Mouse (Mus musculus): ENCODE measurements at regions not wholly inside any gene's neighbourhood (a gene's known extent, or its start where the extent isn't known, plus 50 kb on each side); places are given as distances from the start of the nearest gene placed in this dataset.

DNA sequence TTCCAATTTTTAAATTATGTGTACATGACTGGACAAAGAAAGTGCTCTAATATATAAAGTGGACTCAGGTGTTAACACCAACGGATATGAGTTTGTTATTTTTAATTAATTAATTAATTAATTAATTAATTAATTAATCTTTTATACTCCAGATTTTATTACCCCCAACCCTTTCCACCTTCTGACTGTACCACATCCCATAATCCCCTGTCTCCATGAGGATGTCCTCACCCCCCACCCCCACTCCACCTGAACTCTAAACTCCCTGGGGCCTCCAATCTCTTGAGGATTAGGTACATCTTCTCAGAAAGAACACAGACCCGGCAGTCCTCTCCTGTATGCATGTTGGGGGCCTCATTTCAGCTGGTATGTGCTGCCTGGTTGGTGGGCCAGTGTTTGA is 182.8 kb downstream of the Rassf9 start:
- no peak for DNase-seq (ENCODE audit: low spot score in 2 of 2)

DNA sequence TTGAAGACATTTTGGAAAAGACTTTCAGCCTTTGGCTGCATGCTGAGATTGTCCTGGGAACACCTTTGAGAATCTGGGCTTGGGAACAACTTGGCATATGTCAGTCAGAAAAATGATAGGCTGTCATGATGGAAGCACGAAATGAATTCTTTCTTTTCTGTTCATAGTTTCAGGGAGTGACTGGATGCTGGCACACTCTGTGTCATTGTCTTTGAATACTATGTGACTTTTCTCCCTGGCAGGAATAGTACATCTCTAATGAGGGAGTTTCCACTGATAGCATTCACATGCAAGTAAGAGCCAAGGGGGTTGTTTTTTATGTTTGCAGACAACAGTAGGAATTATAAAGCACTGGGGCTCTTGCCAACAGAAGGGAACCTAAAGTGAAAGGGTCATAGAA is 177.9 kb downstream of the Rassf9 start:
- DNase-seq (ENCODE audit: low spot score in 2 of 2): no peak

DNA sequence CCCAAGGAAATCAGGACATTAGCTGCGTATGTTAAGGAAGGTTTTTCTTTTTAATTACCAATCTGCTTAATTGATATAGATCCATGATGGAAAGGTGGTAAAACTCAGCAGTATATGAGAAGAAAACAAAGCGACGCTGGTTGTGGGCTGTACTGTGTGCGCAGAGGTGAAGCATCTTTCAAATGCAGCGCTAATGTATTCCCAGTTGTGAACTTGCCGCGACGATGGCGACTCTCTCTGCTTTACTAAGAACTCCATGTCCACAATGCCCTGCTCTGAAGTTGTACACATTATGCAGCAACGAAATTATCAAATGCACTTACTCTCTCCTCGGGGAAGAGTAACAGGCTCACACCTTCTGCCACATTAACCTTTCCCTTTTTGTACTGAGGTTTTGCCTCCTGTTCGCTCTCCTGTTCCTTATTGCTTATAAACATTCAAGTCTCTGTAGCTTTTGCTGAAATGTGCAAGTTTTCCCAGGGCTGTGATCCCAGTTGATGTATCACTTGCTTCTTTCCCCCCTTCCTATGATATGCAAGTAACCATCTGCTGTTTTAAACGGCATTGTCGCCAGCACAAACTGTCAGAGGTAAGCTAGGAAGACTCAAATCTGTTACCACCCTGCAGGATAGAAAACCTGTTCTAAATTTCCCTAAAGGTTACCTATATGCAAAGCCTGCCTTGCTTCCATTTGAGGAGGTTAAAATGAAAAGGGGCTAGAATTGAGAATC is 174.8 kb downstream of the Rassf9 start:
- no peak for DNase-seq (ENCODE audit: low spot score in 2 of 2)

DNA sequence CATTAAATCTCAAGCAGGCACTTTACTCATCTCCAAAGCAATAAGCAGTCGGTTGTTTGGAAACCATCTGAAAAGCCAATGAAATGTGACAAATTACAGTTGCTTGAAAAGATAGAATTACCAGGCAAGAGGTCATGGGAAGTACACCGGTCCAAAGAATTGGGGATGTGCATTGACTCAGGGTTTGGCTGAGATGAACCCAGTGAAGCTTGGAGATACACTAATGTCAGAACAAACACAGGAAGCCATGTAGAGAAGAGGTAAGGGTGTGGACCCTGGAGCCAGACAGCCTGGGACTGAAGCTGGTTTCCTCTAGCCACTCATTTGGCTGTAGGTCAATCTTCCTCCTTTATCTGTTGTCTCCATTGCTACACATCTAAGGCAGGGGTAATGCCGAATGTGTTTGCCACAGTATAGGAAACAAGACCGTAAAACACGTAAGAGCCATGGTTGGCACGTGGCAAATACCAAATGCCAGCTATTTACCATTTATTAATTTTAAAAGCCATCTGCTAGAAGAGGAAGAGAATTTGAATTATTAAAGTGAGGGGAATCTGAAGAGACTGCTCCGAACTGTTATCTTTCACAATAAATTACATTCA is 173.9 kb downstream of the Rassf9 start:
- DNase-seq (ENCODE audit: low spot score in 2 of 2): no peak

DNA sequence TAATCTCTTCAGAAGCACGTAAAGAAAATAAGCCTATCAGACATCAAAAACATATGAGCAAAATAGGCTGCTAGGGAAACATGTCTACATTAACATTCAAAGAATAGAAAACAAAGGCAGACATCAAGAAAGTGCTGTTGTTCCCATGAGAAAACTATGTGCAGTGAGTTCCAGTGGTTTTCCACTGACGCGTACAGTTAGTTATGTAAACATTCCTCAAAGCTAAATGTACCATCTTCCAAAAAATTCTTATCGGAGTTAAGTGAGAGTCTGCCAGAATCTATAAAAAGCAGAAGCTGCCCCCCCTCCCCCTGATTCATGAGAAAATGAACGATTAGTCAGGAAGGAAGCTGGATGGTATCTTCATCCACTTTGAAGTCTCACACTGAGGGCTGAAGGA is 155.3 kb downstream of the Rassf9 start:
- DNase-seq (ENCODE audit: low spot score in 2 of 2): no peak

DNA sequence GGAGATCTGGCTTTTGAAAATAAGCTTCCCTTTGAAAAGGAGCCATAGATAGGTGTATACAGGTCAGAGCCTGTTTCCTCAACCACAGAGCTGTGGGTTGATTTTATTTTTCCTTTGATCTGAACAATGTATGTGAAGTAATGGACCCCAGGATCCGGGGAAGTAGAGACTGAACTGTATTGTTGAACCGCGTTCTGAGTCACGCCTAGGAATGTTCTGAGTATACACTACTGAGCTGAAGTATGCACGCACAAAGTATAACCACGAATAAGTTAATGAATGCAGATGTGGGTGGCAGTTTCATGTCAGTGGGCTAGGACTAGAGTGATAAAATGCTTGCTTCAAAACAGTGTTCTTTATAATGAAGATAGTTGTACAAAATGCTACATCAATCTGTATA is 147.7 kb downstream of the Rassf9 start:
- no peak for DNase-seq (ENCODE audit: low spot score in 2 of 2)

DNA sequence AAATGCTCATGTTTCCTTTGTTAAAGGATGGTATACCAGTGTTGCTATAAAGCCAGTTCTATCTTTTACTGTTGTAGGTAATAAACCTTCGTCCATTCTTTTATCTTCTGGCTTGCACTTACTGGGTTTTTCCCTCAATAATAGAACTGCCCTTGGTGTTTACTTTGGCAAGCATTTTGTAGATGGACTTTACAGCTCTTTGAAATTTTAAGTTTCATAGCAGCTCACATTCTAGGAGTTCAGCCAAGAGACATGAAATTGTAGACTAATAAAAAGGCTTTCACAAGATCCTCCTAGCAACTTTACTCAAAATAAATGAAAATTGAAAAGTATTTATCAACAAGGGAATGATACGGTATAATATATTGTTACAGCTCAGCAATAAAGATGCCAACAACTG is 124.5 kb downstream of the Rassf9 start:
- no peak for DNase-seq (ENCODE audit: low spot score in 2 of 2)

DNA sequence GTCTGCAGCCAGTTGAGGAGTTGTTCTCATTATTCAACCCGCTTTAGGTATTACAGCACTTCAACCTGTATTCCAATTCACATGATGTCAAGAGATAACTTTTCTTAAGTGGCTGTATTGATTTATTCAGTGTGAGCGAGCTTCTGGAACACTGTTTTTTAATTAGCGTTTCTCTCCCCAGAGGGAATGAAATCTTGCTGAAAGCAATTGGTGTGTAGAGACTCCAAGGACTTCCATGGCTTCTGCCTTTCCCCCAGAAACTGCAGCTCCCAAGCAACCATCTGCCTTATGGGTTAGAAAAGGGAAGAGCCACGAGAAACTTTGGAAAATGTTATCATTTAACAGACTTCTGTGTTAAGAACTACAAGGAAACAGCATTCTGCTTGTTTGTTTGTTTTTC is 121.4 kb downstream of the Rassf9 start:
- DNase-seq (ENCODE audit: low spot score in 2 of 2): no peak

DNA sequence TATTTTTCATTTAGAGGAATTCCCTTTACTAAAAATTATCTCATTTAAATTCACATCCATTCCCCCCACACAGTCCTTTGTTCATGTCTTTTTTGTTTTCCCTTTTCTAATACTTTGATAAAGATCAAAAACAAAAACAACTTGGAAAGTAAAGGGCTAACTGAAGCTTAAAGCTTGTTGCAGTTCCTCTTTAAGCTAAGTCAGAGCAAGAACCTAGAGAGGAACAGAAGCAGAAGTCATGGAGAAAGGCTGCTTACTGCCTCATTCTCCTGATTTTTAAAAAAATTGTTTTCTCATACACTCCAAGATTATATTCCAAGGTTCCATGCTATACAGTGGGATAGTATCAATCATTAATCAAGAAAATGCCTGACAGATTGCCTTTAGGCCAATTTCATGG is 116.6 kb downstream of the Rassf9 start:
- DNase-seq (ENCODE audit: low spot score in 2 of 2): no peak

DNA sequence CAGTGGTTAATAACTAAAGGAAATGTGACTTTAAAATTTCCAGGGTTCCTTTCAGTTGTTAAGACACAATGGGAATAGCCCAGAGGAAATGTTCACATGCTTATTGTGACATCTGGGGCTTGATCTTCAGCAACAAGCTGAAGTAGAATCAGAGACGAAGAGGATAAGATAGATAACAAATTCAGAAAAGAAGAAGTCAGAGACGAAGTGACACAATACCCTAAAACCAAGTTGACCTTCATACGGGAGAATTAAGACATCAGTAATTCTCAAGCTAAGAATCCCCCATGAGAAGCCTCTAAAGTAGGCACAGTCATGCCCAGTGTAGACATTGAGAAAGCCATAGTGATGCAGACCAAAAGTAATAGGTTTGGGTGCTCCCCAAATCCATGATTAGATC is 111.9 kb downstream of the Rassf9 start:
- no peak for DNase-seq (ENCODE audit: low spot score in 2 of 2)

DNA sequence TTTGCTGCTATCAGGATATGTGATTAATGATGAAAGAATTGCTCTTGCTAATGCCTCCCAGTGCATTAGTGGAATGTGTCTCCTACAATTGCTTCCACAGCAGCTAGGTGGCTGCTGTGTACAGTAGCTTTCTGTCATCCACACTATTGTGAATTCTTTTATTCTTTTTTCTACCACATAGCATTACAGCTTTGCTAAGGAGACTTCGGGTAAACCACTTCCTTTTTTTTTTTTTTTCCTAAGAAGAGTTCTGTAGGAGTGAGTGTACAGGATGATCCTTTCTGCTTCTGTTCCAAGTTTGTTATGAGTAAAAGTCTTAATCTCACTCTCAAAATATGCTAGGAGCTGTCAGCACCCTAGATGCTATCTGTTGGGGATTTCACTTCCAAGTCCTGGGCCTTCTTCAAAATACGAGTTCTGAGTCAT is 110.6 kb downstream of the Rassf9 start:
- no peak for DNase-seq (ENCODE audit: low spot score in 2 of 2)

DNA sequence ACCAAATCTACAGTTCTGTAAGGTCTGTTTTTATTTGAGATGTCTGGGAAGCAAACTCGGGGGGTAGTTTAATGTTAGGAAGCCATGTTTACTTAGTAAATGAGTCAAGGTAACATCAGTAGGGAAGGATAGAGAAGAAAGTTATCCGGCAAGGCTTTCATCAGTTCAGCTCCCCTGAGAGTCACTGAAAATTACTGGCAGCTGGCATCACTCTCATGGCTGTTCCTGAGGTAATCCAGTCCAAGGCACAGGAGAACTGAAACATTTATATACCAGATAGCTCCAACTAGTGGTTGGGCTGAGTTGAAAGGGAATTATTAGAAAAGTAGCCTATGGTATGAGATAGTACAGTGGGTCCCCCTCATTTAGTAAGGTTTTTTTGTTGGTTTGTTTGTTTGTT is 106.7 kb downstream of the Rassf9 start:
- DNase-seq (ENCODE audit: low spot score in 2 of 2): no peak

DNA sequence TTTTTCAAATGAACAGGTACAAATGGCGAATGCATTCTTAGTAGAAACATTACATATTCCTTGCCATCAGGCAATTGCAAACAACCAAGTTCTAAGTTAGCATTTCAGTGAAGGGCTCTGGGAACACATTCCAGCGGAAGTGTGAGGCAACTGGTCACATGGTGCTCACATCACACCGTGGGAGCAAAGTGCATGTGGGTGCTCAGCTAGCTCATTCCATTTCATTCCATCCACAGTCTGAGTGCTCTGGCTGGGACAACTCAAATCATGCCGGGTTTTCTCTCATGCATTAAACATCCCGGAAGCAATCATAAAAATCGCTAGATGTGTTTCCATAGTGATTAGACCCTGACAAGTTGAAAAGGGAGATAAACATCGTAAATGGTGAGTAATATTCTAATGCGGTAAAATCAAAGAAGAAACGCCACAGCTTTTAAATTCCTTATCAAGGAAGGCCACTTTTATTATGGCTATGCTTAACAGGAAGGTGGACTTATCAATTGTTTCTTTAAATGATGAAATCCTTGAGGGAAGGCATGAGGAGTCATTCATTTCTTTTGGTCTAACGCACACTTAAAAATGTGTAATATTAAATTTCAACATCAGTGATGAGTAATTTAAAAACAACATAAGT is 104.1 kb downstream of the Rassf9 start:
- no peak for DNase-seq (ENCODE audit: low spot score in 2 of 2)

Measured in right cerebral cortex, postnatal 36 days (tissue).